Mouse (Mus musculus): Measurements from ENCODE around the gene Rev3l. TPM values are rescaled to one million over a fixed set of nuclear protein-coding genes. Genes with fewer than 3 reads are reported as not detected.
A peak's percentile ranks its signal among the peaks of the same experiment; 100 is the strongest.

Gene Rev3l
- 70.5 and 76.6 TPM in 2 replicates for total RNA-seq (2014; fragmentation: Nextera tagmentation)
- total RNA-seq (2017), result 35.0 and 44.0 TPM in 2 replicates
- 1.6 and 1.8 TPM in 2 replicates for polyA plus RNA-seq (2012)

DNA sequence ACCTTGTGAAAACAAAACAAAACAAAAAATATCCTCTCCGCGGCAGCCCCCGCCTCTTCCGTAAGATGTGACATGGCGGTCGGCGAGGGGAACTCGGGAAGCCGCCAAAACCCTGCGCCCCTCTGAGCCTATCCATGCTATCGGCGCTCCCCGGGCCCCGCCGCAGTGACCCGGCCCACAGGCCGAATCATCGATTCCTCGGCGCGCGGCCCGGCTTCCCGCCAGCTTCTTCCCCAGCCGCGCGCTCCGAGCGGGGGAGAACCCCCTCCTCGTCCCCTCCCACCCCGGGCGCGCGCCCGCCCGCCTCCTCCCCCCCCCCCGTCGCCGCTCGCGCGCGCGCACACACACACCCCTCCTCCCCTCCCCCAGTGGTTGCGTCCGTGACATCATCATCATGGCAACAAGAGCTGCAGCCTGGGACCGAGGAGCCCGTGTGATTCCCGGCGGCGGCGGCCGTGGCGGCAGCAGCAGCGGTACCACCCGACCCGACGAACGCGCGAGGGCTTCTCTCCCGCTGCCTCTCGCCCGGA is at the start of gene Rev3l:
TSS of gene Rev3l (plus strand) at position 383 of the 530 bp plus-strand sequence.
- H3K4me1 ChIP-seq (ENCODE audit: insufficient read depth, low read depth, low read length), result peaks cover 13% of the 10 kb centered on the region
- DNase-seq (ENCODE audit: low spot score), result peak; percentile 81
- peak within 1 kb of the TSS; percentile 93 for H3K4me3 ChIP-seq (ENCODE audit: low read depth, low read length)
- peak; percentile 56 for ATAC-seq (ENCODE audit: extremely low read depth, insufficient number of reproducible peaks, low FRiP score, poor library complexity, severe bottlenecking)
- H3K27me3 ChIP-seq (ENCODE audit: insufficient read depth, low read length), result no peaks in the 10 kb centered on the region
- H3K36me3 ChIP-seq (replicated peaks), result peaks cover 4% of the 10 kb centered on the region
- no peak for TF ChIP-seq POLR2AphosphoS5 (IDR thresholded peaks at IDR 0.05; ENCODE audit: insufficient replicate concordance, low read depth, low read length)
- no peak for TF ChIP-seq TAL1 (conservative IDR thresholded peaks at IDR 0.05; ENCODE audit: low read depth, low read length)
- TF ChIP-seq GATA2 (IDR thresholded peaks at IDR 0.05; ENCODE audit: borderline replicate concordance, low read depth, low read length), result no peak
- TF ChIP-seq GATA1 (IDR thresholded peaks at IDR 0.05; ENCODE audit: borderline replicate concordance, low read length), result no peak
- TF ChIP-seq CTCF (IDR thresholded peaks at IDR 0.05; ENCODE audit: low read depth, low read length), result no peak
- no peaks in the 10 kb centered on the region for H3K9me3 ChIP-seq (replicated peaks)

DNA sequence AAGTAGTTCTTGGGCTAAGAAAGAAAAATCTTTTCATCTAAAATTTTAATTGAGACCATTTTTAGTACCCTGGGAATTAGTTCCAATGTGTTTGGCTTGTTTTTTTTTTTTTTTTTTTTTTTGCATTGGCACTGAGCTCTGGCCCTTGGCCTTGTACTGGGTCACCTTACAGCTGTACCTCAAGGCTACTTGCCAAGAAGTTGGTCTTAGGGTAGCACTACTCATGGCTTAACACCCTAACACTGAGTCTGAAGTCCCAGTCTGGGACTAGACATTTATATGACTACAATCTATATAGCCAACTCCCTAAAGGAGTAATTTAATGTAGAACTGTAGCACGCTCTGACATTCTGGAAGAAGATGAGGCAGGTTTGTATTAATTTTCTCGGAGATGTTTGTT is 49.4 kb upstream of the Rev3l start:
- DNase-seq (ENCODE audit: low spot score) (no peak), ATAC-seq (ENCODE audit: extremely low read depth, insufficient number of reproducible peaks, low FRiP score, poor library complexity, severe bottlenecking) (no peak)
- Histone ChIP-seq H3K27me3 (ENCODE audit: insufficient read depth, low read length) (no peaks in the 10 kb centered on the region), H3K9me3 (replicated peaks) (no peaks in the 10 kb centered on the region), H3K4me1 (ENCODE audit: insufficient read depth, low read depth, low read length) (no peaks in the 10 kb centered on the region; the same call in 1 of the 2 replicates), H3K36me3 (replicated peaks) (no peaks in the 10 kb centered on the region), H3K4me3 (ENCODE audit: low read depth, low read length) (no peak overlapping the region)
- no peak for TF ChIP-seq GATA2 (IDR thresholded peaks at IDR 0.05; ENCODE audit: borderline replicate concordance, low read depth, low read length)
- no peak for TF ChIP-seq GATA1 (IDR thresholded peaks at IDR 0.05; ENCODE audit: borderline replicate concordance, low read length)
- TF ChIP-seq CTCF (IDR thresholded peaks at IDR 0.05; ENCODE audit: low read depth, low read length), result no peak
- no peak for TF ChIP-seq POLR2AphosphoS5 (IDR thresholded peaks at IDR 0.05; ENCODE audit: insufficient replicate concordance, low read depth, low read length)
- TF ChIP-seq TAL1 (conservative IDR thresholded peaks at IDR 0.05; ENCODE audit: low read depth, low read length), result no peak

DNA sequence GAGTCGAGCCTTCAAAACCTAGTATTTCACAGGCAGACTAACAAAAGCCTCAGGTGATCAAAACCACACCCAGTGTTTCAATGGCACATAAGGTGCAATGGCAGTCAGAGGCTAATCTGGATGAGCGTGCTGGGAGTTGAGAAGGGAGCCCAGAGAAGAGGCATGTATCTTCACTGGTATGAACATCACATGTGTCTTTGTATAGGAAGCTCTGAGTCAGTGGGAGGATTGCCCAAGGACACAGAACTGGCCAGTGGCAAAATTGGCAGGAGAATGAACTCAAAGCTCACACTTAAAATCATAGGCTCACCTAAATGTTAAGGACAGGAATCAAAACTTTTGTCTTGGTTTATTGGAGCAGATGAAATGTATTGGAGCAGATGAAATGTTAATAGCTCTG is 48.4 kb upstream of the Rev3l start:
- Histone ChIP-seq H3K9me3 (replicated peaks) (no peaks in the 10 kb centered on the region), H3K4me3 (ENCODE audit: low read depth, low read length) (no peak overlapping the region), H3K36me3 (replicated peaks) (no peaks in the 10 kb centered on the region), H3K4me1 (ENCODE audit: insufficient read depth, low read depth, low read length) (no peaks in the 10 kb centered on the region; the same call in 1 of the 2 replicates), H3K27me3 (ENCODE audit: insufficient read depth, low read length) (no peaks in the 10 kb centered on the region)
- TF ChIP-seq GATA2 (IDR thresholded peaks at IDR 0.05; ENCODE audit: borderline replicate concordance, low read depth, low read length) (no peak), TAL1 (conservative IDR thresholded peaks at IDR 0.05; ENCODE audit: low read depth, low read length) (no peak), POLR2AphosphoS5 (IDR thresholded peaks at IDR 0.05; ENCODE audit: insufficient replicate concordance, low read depth, low read length) (no peak), CTCF (IDR thresholded peaks at IDR 0.05; ENCODE audit: low read depth, low read length) (no peak), GATA1 (IDR thresholded peaks at IDR 0.05; ENCODE audit: borderline replicate concordance, low read length) (no peak)
- DNase-seq (ENCODE audit: low spot score) (no peak), ATAC-seq (ENCODE audit: extremely low read depth, insufficient number of reproducible peaks, low FRiP score, poor library complexity, severe bottlenecking) (no peak)

DNA sequence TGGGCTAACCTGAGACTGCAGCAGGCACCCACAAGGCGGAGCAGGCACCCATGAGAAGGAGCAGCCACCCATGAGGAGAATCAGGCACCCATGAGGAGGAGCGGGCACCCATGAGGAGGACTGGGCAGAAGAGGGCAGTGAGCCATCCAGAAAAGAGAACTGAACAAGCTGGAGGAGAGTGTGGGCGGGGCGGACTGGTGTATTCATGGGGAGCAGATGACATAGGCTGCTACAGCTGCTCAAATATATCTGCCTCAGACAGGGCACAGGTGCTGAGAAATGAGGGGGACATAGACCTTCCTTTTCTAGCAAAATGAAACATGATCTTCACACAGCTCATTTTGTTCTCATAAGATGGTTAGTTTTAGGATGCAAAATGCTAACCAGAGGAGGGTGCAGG is 45.1 kb upstream of the Rev3l start:
- no peaks in the 10 kb centered on the region for H3K27me3 ChIP-seq (ENCODE audit: insufficient read depth, low read length)
- DNase-seq (ENCODE audit: low spot score) (no peak), ATAC-seq (ENCODE audit: extremely low read depth, insufficient number of reproducible peaks, low FRiP score, poor library complexity, severe bottlenecking) (no peak)
- H3K9me3 ChIP-seq (replicated peaks), result no peaks in the 10 kb centered on the region
- TF ChIP-seq CTCF (IDR thresholded peaks at IDR 0.05; ENCODE audit: low read depth, low read length), result no peak
- TF ChIP-seq POLR2AphosphoS5 (IDR thresholded peaks at IDR 0.05; ENCODE audit: insufficient replicate concordance, low read depth, low read length), result no peak
- TF ChIP-seq TAL1 (conservative IDR thresholded peaks at IDR 0.05; ENCODE audit: low read depth, low read length), result no peak
- TF ChIP-seq GATA1 (IDR thresholded peaks at IDR 0.05; ENCODE audit: borderline replicate concordance, low read length), result no peak
- TF ChIP-seq GATA2 (IDR thresholded peaks at IDR 0.05; ENCODE audit: borderline replicate concordance, low read depth, low read length), result no peak
- no peak overlapping the region for H3K4me3 ChIP-seq (ENCODE audit: low read depth, low read length)
- H3K4me1 ChIP-seq (ENCODE audit: insufficient read depth, low read depth, low read length), result no peaks in the 10 kb centered on the region; the same call in 1 of the 2 replicates
- no peaks in the 10 kb centered on the region for H3K36me3 ChIP-seq (replicated peaks)

DNA sequence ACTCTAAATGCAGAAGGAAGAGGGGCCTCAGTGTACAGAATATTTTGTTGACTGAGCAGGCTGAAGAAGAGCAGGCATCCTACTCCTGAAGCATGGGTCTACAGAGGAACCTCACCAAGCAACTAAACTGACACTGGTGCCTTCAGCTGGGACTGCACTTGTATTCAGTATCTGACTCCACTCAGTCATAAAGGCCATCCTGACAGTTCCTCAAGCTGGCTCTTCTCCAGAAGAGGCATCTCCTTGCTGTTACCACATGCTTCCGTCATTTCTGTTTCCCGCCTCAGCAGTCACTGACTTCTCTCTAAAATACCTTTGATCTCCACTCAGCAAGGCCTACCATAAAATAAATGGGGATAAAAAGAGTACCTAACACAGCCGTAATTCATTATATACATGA is 44.1 kb upstream of the Rev3l start:
- H3K4me3 ChIP-seq (ENCODE audit: low read depth, low read length), result no peak overlapping the region
- TF ChIP-seq CTCF (IDR thresholded peaks at IDR 0.05; ENCODE audit: low read depth, low read length), result no peak
- no peak for TF ChIP-seq POLR2AphosphoS5 (IDR thresholded peaks at IDR 0.05; ENCODE audit: insufficient replicate concordance, low read depth, low read length)
- TF ChIP-seq GATA1 (IDR thresholded peaks at IDR 0.05; ENCODE audit: borderline replicate concordance, low read length), result no peak
- TF ChIP-seq GATA2 (IDR thresholded peaks at IDR 0.05; ENCODE audit: borderline replicate concordance, low read depth, low read length), result no peak
- no peak for TF ChIP-seq TAL1 (conservative IDR thresholded peaks at IDR 0.05; ENCODE audit: low read depth, low read length)
- H3K36me3 ChIP-seq (replicated peaks), result no peaks in the 10 kb centered on the region
- H3K4me1 ChIP-seq (ENCODE audit: insufficient read depth, low read depth, low read length), result no peaks in the 10 kb centered on the region; the same call in 1 of the 2 replicates
- H3K9me3 ChIP-seq (replicated peaks), result no peaks in the 10 kb centered on the region
- DNase-seq (ENCODE audit: low spot score) (no peak), ATAC-seq (ENCODE audit: extremely low read depth, insufficient number of reproducible peaks, low FRiP score, poor library complexity, severe bottlenecking) (no peak)
- H3K27me3 ChIP-seq (ENCODE audit: insufficient read depth, low read length), result 0 out of 2 replicates have a peak, but pooled peaks cover 2% of the 10 kb centered on the region

DNA sequence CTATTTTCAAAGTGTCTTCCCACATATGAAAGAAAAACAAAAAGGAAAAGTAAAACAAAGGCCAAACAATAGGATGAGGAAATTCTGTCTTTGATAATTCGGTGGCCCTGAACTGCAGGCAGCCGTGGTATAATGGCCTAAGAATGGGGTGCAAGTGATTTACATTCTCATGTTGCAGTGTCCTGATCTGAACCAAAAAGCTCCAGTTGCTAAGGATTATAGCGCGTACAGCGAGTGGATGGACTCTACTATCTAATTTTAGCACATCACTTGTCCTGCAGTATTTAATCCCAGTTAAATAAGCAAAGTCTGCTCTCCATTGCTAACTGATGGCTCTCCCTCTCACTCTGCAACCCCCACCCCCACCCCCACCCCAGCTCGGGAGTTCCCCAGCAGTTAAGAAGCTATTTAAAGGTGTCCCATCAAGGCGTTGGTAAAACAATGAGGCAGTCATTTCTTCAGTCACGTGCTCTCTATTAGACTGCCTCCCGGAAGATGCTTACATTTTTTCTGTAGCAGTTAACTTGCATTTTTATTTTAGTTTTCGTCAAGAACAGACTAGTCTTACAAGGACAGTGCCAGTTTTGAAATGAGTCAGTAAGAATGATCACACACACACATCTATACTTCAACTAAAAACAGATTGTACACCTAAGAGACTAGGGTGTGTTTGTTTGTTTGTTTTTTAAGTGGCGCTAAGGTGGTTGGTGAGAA is 40.4 kb upstream of the Rev3l start:
- TF ChIP-seq POLR2AphosphoS5 (IDR thresholded peaks at IDR 0.05; ENCODE audit: insufficient replicate concordance, low read depth, low read length), result no peak
- no peak for TF ChIP-seq CTCF (IDR thresholded peaks at IDR 0.05; ENCODE audit: low read depth, low read length)
- TF ChIP-seq GATA1 (IDR thresholded peaks at IDR 0.05; ENCODE audit: borderline replicate concordance, low read length), result no peak
- TF ChIP-seq GATA2 (IDR thresholded peaks at IDR 0.05; ENCODE audit: borderline replicate concordance, low read depth, low read length), result no peak
- TF ChIP-seq TAL1 (conservative IDR thresholded peaks at IDR 0.05; ENCODE audit: low read depth, low read length), result no peak
- 0 out of 2 replicates have a peak, but pooled peaks cover 2% of the 10 kb centered on the region for H3K27me3 ChIP-seq (ENCODE audit: insufficient read depth, low read length)
- H3K9me3 ChIP-seq (replicated peaks), result no peaks in the 10 kb centered on the region
- ATAC-seq (ENCODE audit: extremely low read depth, insufficient number of reproducible peaks, low FRiP score, poor library complexity, severe bottlenecking), result no peak
- DNase-seq (ENCODE audit: low spot score), result no peak
- H3K4me1 ChIP-seq (ENCODE audit: insufficient read depth, low read depth, low read length), result no peaks in the 10 kb centered on the region; the same call in 1 of the 2 replicates
- no peak overlapping the region for H3K4me3 ChIP-seq (ENCODE audit: low read depth, low read length)
- no peaks in the 10 kb centered on the region for H3K36me3 ChIP-seq (replicated peaks)
